Mouse (Mus musculus): Measurements from ENCODE around the gene Usp19. TPM values are rescaled to one million over a fixed set of nuclear protein-coding genes. Genes with fewer than 3 reads are reported as not detected.

The Usp19 gene
- total and polyA plus RNA-seq, 2 experiments from 2014 or later = 38.2 to 136 TPM

GRCm38 (mm10) chr9:108469845-108470244 is 20.6 kb upstream of the Usp19 start:
- no peak for TF ChIP-seq CTCF (IDR thresholded peaks at IDR 0.05; ENCODE audit: low read depth)
- TF ChIP-seq EP300 (IDR thresholded peaks at IDR 0.05; ENCODE audit: low read depth) = no peak
- no peak overlapping the region for H3K4me3 ChIP-seq (ENCODE audit: low read depth, low read length)
- H3K4me1 ChIP-seq (ENCODE audit: control insufficient read depth, insufficient read depth) = no peaks in the 10 kb centered on the region
- 52% methylated on average over 4 of the region's 4 CpGs for WGBS
- DNase-seq (ENCODE audit: low spot score) (no peak), ATAC-seq (ENCODE audit: insufficient read depth, low read depth) (no peak)
- no peaks in the 10 kb centered on the region for H3K9me3 ChIP-seq (replicated peaks; ENCODE audit: control insufficient read depth, low read length)
- peaks cover 13% of the 10 kb centered on the region; the same call in 1 of the 2 replicates for H3K36me3 ChIP-seq (replicated peaks; ENCODE audit: control insufficient read depth, insufficient read depth, low read length)
- no peak overlapping the region for H3K4me2 ChIP-seq (ENCODE audit: low read depth, low read length)
- no peaks in the 10 kb centered on the region for H3K27me3 ChIP-seq (ENCODE audit: control insufficient read depth, insufficient read depth, low read length)
- H3K27ac ChIP-seq (ENCODE audit: low read depth) = no peak overlapping the region
- H3K9ac ChIP-seq (replicated peaks; ENCODE audit: low read depth, low read length) = no peak overlapping the region

- H3K4me3 ChIP-seq (ENCODE audit: low read depth, low read length) = no peak overlapping the region
- no peaks in the 10 kb centered on the region for H3K36me3 ChIP-seq (replicated peaks; ENCODE audit: control insufficient read depth, insufficient read depth, low read length)
- no peak overlapping the region for H3K9ac ChIP-seq (replicated peaks; ENCODE audit: low read depth, low read length)
- 80% methylated on average over 1 of the region's 1 CpGs for WGBS
- TF ChIP-seq CTCF (IDR thresholded peaks at IDR 0.05; ENCODE audit: low read depth) (no peak), EP300 (IDR thresholded peaks at IDR 0.05; ENCODE audit: low read depth) (no peak)
- H3K27ac ChIP-seq (ENCODE audit: low read depth) = no peak overlapping the region
- H3K27me3 ChIP-seq (ENCODE audit: control insufficient read depth, insufficient read depth, low read length) = no peaks in the 10 kb centered on the region
- DNase-seq (ENCODE audit: low spot score) (no peak), ATAC-seq (ENCODE audit: insufficient read depth, low read depth) (no peak)
- H3K9me3 ChIP-seq (replicated peaks; ENCODE audit: control insufficient read depth, low read length) = no peaks in the 10 kb centered on the region
- no peak overlapping the region for H3K4me2 ChIP-seq (ENCODE audit: low read depth, low read length)
- H3K4me1 ChIP-seq (ENCODE audit: control insufficient read depth, insufficient read depth) = peaks cover 6% of the 10 kb centered on the region
These were observed 15.9 kb upstream of the Usp19 start for GRCm38 (mm10) chr9:108474528-108474927.

- WGBS = under 1% methylated on average over 20 of the region's 20 CpGs
- Histone ChIP-seq H3K4me1 (ENCODE audit: control insufficient read depth, insufficient read depth) (peaks cover 26% of the 10 kb centered on the region), H3K4me2 (ENCODE audit: low read depth, low read length) (peak overlapping the region; percentile 94), H3K27me3 (ENCODE audit: control insufficient read depth, insufficient read depth, low read length) (no peaks in the 10 kb centered on the region), H3K36me3 (replicated peaks; ENCODE audit: control insufficient read depth, insufficient read depth, low read length) (peaks cover 20% of the 10 kb centered on the region), H3K9me3 (replicated peaks; ENCODE audit: control insufficient read depth, low read length) (no peaks in the 10 kb centered on the region), H3K9ac (replicated peaks; ENCODE audit: low read depth, low read length) (peak overlapping the region; percentile 53; the same call in 1 of the 2 replicates), H3K4me3 (ENCODE audit: low read depth, low read length) (peak overlapping the region; percentile 59), H3K27ac (ENCODE audit: low read depth) (peak overlapping the region; percentile 85)
- ATAC-seq (ENCODE audit: insufficient read depth, low read depth) (peak; percentile 75), DNase-seq (ENCODE audit: low spot score) (peak; percentile 83)
- TF ChIP-seq EP300 (IDR thresholded peaks at IDR 0.05; ENCODE audit: low read depth) (peak; percentile 78), CTCF (IDR thresholded peaks at IDR 0.05; ENCODE audit: low read depth) (no peak)
These were observed 11.7 kb upstream of the Usp19 start for GRCm38 (mm10) chr9:108478638-108479156.

- Histone ChIP-seq H3K4me3 (ENCODE audit: low read depth, low read length) (peak overlapping the region; percentile 64; the same call in 1 of the 2 replicates), H3K27me3 (ENCODE audit: control insufficient read depth, insufficient read depth, low read length) (no peaks in the 10 kb centered on the region), H3K27ac (ENCODE audit: low read depth) (peak overlapping the region; percentile 85), H3K9ac (replicated peaks; ENCODE audit: low read depth, low read length) (no peak overlapping the region), H3K4me2 (ENCODE audit: low read depth, low read length) (peak overlapping the region; percentile 94), H3K9me3 (replicated peaks; ENCODE audit: control insufficient read depth, low read length) (no peaks in the 10 kb centered on the region), H3K36me3 (replicated peaks; ENCODE audit: control insufficient read depth, insufficient read depth, low read length) (peaks cover 25% of the 10 kb centered on the region), H3K4me1 (ENCODE audit: control insufficient read depth, insufficient read depth) (peaks cover 26% of the 10 kb centered on the region)
- no peak for TF ChIP-seq CTCF (IDR thresholded peaks at IDR 0.05; ENCODE audit: low read depth)
- TF ChIP-seq EP300 (IDR thresholded peaks at IDR 0.05; ENCODE audit: low read depth) = no peak
- WGBS = 35% methylated on average over 11 of the region's 11 CpGs
- ATAC-seq (ENCODE audit: insufficient read depth, low read depth) = no peak; the same call in 1 of the 2 replicates
- no peak for DNase-seq (ENCODE audit: low spot score)
These were observed 11.2 kb upstream of the Usp19 start for GRCm38 (mm10) chr9:108479241-108479640.

GRCm38 (mm10) chr9:108479721-108480351 is 10.6 kb upstream of the Usp19 start, which contains the start of gene Lamb2:
Gene Lamb2, plus strand, starts transcription at chr9:108479736.
- 6% methylated on average over 10 of the region's 10 CpGs for WGBS
- peak within 1 kb of the TSS; percentile 64 for H3K4me3 ChIP-seq (ENCODE audit: low read depth, low read length)
- H3K4me1 ChIP-seq (ENCODE audit: control insufficient read depth, insufficient read depth) = peaks cover 26% of the 10 kb centered on the region
- H3K27me3 ChIP-seq (ENCODE audit: control insufficient read depth, insufficient read depth, low read length) = no peaks in the 10 kb centered on the region
- DNase-seq (ENCODE audit: low spot score) (peak; percentile 92), ATAC-seq (ENCODE audit: insufficient read depth, low read depth) (peak; percentile 54)
- no peaks in the 10 kb centered on the region for H3K9me3 ChIP-seq (replicated peaks; ENCODE audit: control insufficient read depth, low read length)
- H3K4me2 ChIP-seq (ENCODE audit: low read depth, low read length) = peak within 1 kb of the TSS; percentile 94
- peak within 1 kb of the TSS; percentile 85 for H3K27ac ChIP-seq (ENCODE audit: low read depth)
- peaks cover 31% of the 10 kb centered on the region for H3K36me3 ChIP-seq (replicated peaks; ENCODE audit: control insufficient read depth, insufficient read depth, low read length)
- peak within 1 kb of the TSS; percentile 80 for H3K9ac ChIP-seq (replicated peaks; ENCODE audit: low read depth, low read length)
- no peak for TF ChIP-seq CTCF (IDR thresholded peaks at IDR 0.05; ENCODE audit: low read depth)
- TF ChIP-seq EP300 (IDR thresholded peaks at IDR 0.05; ENCODE audit: low read depth) = peak; percentile 40; the same call in 1 of the 2 replicates

Data from heart, postnatal 0 days (tissue).